Mouse (Mus musculus): ENCODE measurements around the gene Olfr340.
"Not testable (repeated sequence)": the region's sequence is repeated elsewhere in the genome, so short reads cannot be mapped to it uniquely, and the experiment has no call there.

The Olfr340 gene

GRCm38 (mm10) chr2:36452287-36452686 lies at the start of gene Olfr340:
TSS of gene Olfr340 (plus strand) at chr2:36452587.
- DNase-seq: no peak

GRCm38 (mm10) chr2:36415174-36415573 lies 37.2 kb upstream of the Olfr340 start:
- DNase-seq: not testable (repeated sequence)

GRCm38 (mm10) chr2:36415591-36415990 lies 36.8 kb upstream of the Olfr340 start:
- not testable (repeated sequence) for DNase-seq

DNA sequence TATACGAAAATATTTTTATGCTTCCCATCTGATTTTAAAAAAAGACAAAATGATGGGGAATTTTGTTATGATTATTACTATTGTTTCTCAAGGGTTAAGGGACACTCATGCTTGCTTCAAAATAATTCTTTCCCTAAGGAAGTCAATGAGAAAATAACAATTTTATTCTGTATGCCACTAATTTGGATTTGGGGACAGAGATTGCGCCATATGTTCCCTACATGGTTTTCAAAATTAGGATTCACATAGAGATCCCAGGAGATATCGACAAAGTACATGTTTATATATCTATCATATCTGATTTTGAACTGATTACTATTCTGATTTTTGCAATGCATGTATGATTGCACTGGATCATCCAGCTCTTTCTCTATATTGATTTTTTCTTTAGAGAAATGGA lies 33.7 kb upstream of the Olfr340 start, which contains the start of gene Olfr339:
TSS of gene Olfr339 (plus strand) at position 301 of the 400 bp plus-strand sequence.
- DNase-seq: no peak

- DNase-seq: no peak
These were observed 21.2 kb downstream of the Olfr340 start for GRCm38 (mm10) chr2:36473634-36474033.

- DNase-seq: no peak
These were observed 30.0 kb downstream of the Olfr340 start, which contains the start of gene Olfr341 for GRCm38 (mm10) chr2:36482368-36482767. TSS of gene Olfr341 (minus strand) at chr2:36482468.

All from thymus, postnatal 4 days (tissue).